Mouse (Mus musculus) ZHBTc4 (cell line): Measurements from ENCODE around the gene Golga1.
A peak's percentile ranks its signal among the peaks of the same experiment; 100 is the strongest.

Experiments used
- DNase-seq: peaks from one replicate; pipeline ENCODE4 v3.0.0-alpha.2; 2011; ENCODE audit warnings: low read depth, low spot score

Golga1 gene

GRCm38 (mm10) chr2:39006149-39006730 is 59.1 kb downstream of the Golga1 start:
- DNase-seq = peak; percentile 36

- DNase-seq = peak; percentile 73
Measured at GRCm38 (mm10) chr2:39005574-39006079, 59.7 kb downstream of the Golga1 start, which contains the start of gene Rpl35. Gene Rpl35, minus strand, starts transcription at chr2:39005624.

- DNase-seq = peak; percentile 97
Measured at GRCm38 (mm10) chr2:39004880-39005435, 60.4 kb downstream of the Golga1 start, which contains the start of gene Arpc5l. Gene Arpc5l, plus strand, starts transcription at chr2:39005348.

GRCm38 (mm10) chr2:39004372-39004771 is 61.0 kb downstream of the Golga1 start:
- peak; percentile 40 for DNase-seq

- peak; percentile 25 for DNase-seq
Measured at GRCm38 (mm10) chr2:39003512-39003911, 61.8 kb downstream of the Golga1 start.

- DNase-seq = peak; percentile 26
Measured at GRCm38 (mm10) chr2:39003106-39003505, 62.2 kb downstream of the Golga1 start.

- peak; percentile 30 for DNase-seq
Measured at GRCm38 (mm10) chr2:39001866-39002265, 63.5 kb downstream of the Golga1 start.

- DNase-seq = peak; percentile 44
Measured at GRCm38 (mm10) chr2:39000587-39000919, 64.8 kb downstream of the Golga1 start.

- DNase-seq = peak; percentile 64
Measured at GRCm38 (mm10) chr2:38999910-39000586, 65.3 kb downstream of the Golga1 start.

GRCm38 (mm10) chr2:38999381-38999780 is 66.0 kb downstream of the Golga1 start:
- no peak for DNase-seq

- peak; percentile 94 for DNase-seq
Measured at GRCm38 (mm10) chr2:38997386-38998374, 67.7 kb downstream of the Golga1 start, which contains the start of gene Wdr38. Gene Wdr38, plus strand, starts transcription at chr2:38997476.

- DNase-seq = no peak
Measured at GRCm38 (mm10) chr2:38992452-38992851, 72.9 kb downstream of the Golga1 start.

GRCm38 (mm10) chr2:38992004-38992403 is 73.3 kb downstream of the Golga1 start:
- no peak for DNase-seq

GRCm38 (mm10) chr2:38988929-38989328 is 76.4 kb downstream of the Golga1 start:
- DNase-seq = no peak

GRCm38 (mm10) chr2:38987803-38988510 is 77.4 kb downstream of the Golga1 start:
- no peak for DNase-seq

- peak; percentile 40 for DNase-seq
Measured at GRCm38 (mm10) chr2:38987371-38987770, 78.0 kb downstream of the Golga1 start.

- no peak for DNase-seq
Measured at GRCm38 (mm10) chr2:38986580-38986979, 78.8 kb downstream of the Golga1 start.

GRCm38 (mm10) chr2:38983456-38983855 is 81.9 kb downstream of the Golga1 start:
- peak; percentile 63 for DNase-seq

GRCm38 (mm10) chr2:38977837-38978236 is 87.5 kb downstream of the Golga1 start:
- DNase-seq = no peak

GRCm38 (mm10) chr2:38975941-38976805 is 89.2 kb downstream of the Golga1 start:
- peak; percentile 41 for DNase-seq
